Mouse (Mus musculus) spleen, adult 2 months (tissue): ENCODE data around the gene Tollip. TPM values are rescaled to one million over a fixed set of nuclear protein-coding genes. Genes with fewer than 3 reads are reported as not detected.

Experiments
- DNase-seq, 2 experiments: peaks; one replicate each; pipeline versions ENCODE4 v3.0.0 to v3.0.0-alpha.2; 2012 to 2021; ENCODE audit warnings: low spot score in 2 of 2, low read depth in 1 of 2
- H3K27ac ChIP-seq: fragments of 200-500 bp; 2 replicates; pipeline ENCODE4 v1.5.1; 2012; ENCODE audit warnings: low read length, inconsistent platforms; ENCODE audit not compliant: insufficient read depth
- H3K27me3 ChIP-seq: fragments of 200-500 bp; 2 replicates; pipeline ENCODE4 v1.6.1; 2012; ENCODE audit warnings: mild to moderate bottlenecking, moderate library complexity, low read length, inconsistent platforms; ENCODE audit not compliant: control insufficient read depth, insufficient read depth
- H3K36me3 ChIP-seq: fragments of 200-500 bp; 2 replicates; pipeline ENCODE4 v1.6.1; 2012; ENCODE audit warnings: mild to moderate bottlenecking, low read length, inconsistent platforms; ENCODE audit not compliant: control insufficient read depth, insufficient read depth
- H3K4me1 ChIP-seq: fragments of 200-500 bp; 2 replicates; pipeline ENCODE4 v1.6.1; 2011; ENCODE audit warnings: inconsistent platforms; ENCODE audit not compliant: control insufficient read depth, insufficient read depth, insufficient read length
- H3K4me3 ChIP-seq: fragments of 200-500 bp; 2 replicates; pipeline ENCODE4 v1.5.1; 2011; ENCODE audit warnings: mild to moderate bottlenecking, inconsistent platforms; ENCODE audit not compliant: insufficient read depth, insufficient read length; ENCODE audit errors: extremely low read depth
- CTCF ChIP-seq: fragments of 200-500 bp; IDR thresholded peaks from 2 replicates; pipeline ENCODE4 v1.5.1; 2011; ENCODE audit warnings: mild to moderate bottlenecking, inconsistent platforms; ENCODE audit not compliant: insufficient read depth, insufficient read length, insufficient replicate concordance; ENCODE audit errors: extremely low read depth
- POLR2A ChIP-seq: fragments of 200-500 bp; IDR thresholded peaks from 2 replicates; pipeline ENCODE4 v1.6.1; 2011; ENCODE audit warnings: low read depth, low read length, inconsistent platforms
- WGBS: fragments of 180-500 bp; shearing (Covaris S2); methylation state at CpG from one replicate; pipeline ENCODE4 v1.1.7; 2018; 5-methylcytosine and 5-hydroxymethylcytosine counted together
- polyA plus RNA-seq: library from polyadenylated mRNA; depleted of rRNA; stranded (reverse); fragments of >200 nt; gene quantifications from 2 replicates; pipeline ENCODE4 v1.2.3, GENCODE M21; 2012; rRNA removed

Tollip gene
- polyA plus RNA-seq: 40.8 and 49.4 TPM in 2 replicates

DNA sequence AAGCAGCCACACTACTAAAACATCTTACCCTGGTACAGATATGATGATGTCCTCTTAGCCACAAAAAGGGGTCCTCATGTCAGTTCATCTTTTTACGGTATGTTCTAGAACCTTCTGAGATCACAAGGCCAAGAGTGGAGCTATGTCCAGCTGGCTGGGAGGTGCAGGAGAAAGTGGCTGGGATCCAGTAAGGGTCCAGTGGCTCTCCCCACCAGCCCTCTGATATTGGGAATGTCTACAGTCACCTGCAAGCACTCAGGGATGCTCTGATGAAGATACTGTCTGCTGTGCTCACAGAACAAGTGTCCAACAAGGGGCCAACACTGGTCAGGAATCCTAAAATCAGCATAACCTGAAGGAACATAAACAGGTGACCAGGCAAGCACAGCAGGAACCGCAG, at the start of gene Tollip:
TSS of gene Tollip (minus strand) at position 101 of the 400 bp plus-strand sequence.
- no peak within 1 kb of the TSS for H3K4me3 ChIP-seq
- DNase-seq: no peak
- H3K27me3 ChIP-seq: no peaks in the 10 kb centered on the region
- no peak for TF ChIP-seq CTCF
- no peaks in the 10 kb centered on the region for H3K36me3 ChIP-seq
- 89% methylated on average over 2 of the region's 2 CpGs for WGBS
- no peak within 1 kb of the TSS for H3K27ac ChIP-seq
- H3K4me1 ChIP-seq: no peaks in the 10 kb centered on the region

GRCm38 (mm10) chr7:141966281-141966680, 48.0 kb upstream of the Tollip start:
- Histone ChIP-seq H3K27ac (no peak overlapping the region), H3K4me1 (no peaks in the 10 kb centered on the region), H3K4me3 (no peak overlapping the region), H3K36me3 (no peaks in the 10 kb centered on the region), H3K27me3 (no peaks in the 10 kb centered on the region)
- TF ChIP-seq POLR2A: no peak
- TF ChIP-seq CTCF: no peak
- 84% methylated on average over 2 of the region's 2 CpGs for WGBS
- no peak for DNase-seq

GRCm38 (mm10) chr7:141962521-141962920, 44.2 kb upstream of the Tollip start:
- TF ChIP-seq POLR2A: no peak
- TF ChIP-seq CTCF: no peak
- 95% methylated on average over 3 of the region's 3 CpGs for WGBS
- H3K27me3 ChIP-seq: no peaks in the 10 kb centered on the region

DNA sequence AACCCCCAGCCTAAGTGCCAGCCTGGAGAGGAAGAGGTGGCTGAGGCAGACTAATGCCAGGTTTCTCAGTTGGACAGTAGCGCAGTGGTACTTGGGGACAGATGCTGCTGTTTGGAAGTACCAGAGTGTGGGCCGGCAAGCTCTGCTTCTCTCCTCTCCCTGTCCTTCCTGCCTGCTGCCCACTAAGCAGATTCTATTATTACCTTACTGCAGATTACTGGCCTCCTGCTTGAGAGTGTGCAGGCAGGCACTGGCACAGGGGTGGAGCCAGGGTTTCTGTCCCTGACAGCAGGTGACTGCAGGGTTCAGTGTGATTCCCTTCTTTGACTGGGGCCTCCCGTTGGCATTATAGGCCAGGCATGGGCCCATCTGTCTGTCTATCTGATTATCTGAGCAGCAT, 43.2 kb upstream of the Tollip start:
- no peaks in the 10 kb centered on the region for H3K36me3 ChIP-seq
- no peak overlapping the region for H3K4me3 ChIP-seq
- 87% methylated on average over 3 of the region's 3 CpGs for whole genome bisulfite sequencing
- H3K27me3 ChIP-seq: no peaks in the 10 kb centered on the region
- H3K27ac ChIP-seq: no peak overlapping the region
- H3K4me1 ChIP-seq: no peaks in the 10 kb centered on the region
- no peak for TF ChIP-seq CTCF
- no peak for TF ChIP-seq POLR2A
- no peak for DNase-seq

More at GRCm38 (mm10) chr7:141962521-141962920, 44.2 kb upstream of the Tollip start:
- no peak for DNase-seq
- H3K4me1 ChIP-seq: no peaks in the 10 kb centered on the region
- no peak overlapping the region for H3K4me3 ChIP-seq
- no peaks in the 10 kb centered on the region for H3K36me3 ChIP-seq
- no peak overlapping the region for H3K27ac ChIP-seq

DNA sequence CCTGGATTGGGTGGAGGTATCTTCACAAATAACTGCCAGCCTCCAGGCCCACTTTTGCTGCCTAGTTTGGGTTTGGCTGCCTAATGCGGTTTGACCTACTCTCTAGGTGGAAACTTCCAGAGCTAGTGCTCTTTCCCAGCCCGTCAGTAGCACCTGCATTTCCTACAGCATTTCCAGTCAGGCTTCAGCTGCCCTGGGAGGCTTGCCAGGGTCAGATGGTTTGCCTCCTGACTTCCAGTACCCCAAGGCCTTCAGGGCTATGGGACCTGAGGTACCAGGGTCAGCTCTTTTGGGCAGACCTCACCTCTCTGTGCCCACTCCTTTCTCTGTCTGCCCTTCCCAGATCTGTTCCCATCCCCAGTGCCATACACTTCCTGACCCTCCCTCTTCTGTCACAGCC, 42.6 kb upstream of the Tollip start:
- Histone ChIP-seq H3K27ac (no peak overlapping the region), H3K4me3 (no peak overlapping the region), H3K36me3 (no peaks in the 10 kb centered on the region), H3K4me1 (no peaks in the 10 kb centered on the region), H3K27me3 (no peaks in the 10 kb centered on the region)
- no peak for TF ChIP-seq CTCF
- no peak for TF ChIP-seq POLR2A
- no peak for DNase-seq
- 83% methylated on average over 2 of the region's 2 CpGs for WGBS

DNA sequence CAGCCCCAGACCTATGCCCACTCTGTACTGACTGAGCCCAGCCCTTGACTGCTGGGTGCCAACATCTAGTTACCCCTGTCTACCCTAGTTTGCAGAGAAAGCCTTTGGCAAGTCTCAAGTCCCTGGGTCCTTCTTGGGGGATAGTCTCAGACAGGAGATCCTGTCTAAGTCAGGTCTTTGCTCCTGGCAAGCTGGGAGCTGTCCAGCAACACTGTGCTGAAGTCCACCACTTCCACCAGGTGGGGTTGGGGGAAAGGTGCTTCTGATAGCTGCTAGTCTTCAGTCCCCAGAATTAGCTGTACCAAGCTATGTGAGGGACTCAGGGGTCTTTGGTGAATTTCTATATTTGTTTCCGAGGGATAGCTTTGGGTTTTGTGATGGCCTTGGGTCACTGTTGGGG, 40.8 kb upstream of the Tollip start:
- H3K27me3 ChIP-seq: no peaks in the 10 kb centered on the region
- no peak for DNase-seq
- H3K27ac ChIP-seq: no peak overlapping the region
- H3K36me3 ChIP-seq: no peaks in the 10 kb centered on the region
- no peak overlapping the region for H3K4me3 ChIP-seq
- H3K4me1 ChIP-seq: no peaks in the 10 kb centered on the region
- no peak for TF ChIP-seq CTCF
- no peak for TF ChIP-seq POLR2A
- 67% methylated on average over 1 of the region's 1 CpGs for WGBS

DNA sequence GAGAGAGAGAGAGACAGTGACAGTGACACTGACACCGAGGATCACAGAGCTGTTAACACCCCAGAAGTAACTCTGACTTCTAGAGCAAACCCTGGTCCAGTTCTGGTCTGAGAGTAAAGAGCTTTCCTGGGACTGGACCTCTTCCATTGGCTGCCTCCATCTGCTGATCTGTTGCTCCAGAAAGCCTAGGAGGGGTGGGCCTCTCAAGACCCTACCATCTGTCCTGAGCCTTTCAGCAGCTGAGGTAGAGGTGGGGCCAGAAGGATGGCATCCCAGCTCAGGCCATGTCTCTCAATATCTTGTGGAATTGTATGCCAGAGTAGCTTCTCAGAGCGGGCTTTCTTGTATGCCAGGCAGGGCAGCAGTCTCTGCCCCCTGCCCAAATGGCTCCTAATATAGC, 39.9 kb upstream of the Tollip start:
- H3K27ac ChIP-seq: no peak overlapping the region
- no peak overlapping the region for H3K4me3 ChIP-seq
- no peak for DNase-seq
- no peaks in the 10 kb centered on the region for H3K27me3 ChIP-seq
- WGBS: 77% methylated on average over 2 of the region's 2 CpGs
- H3K36me3 ChIP-seq: no peaks in the 10 kb centered on the region
- no peaks in the 10 kb centered on the region for H3K4me1 ChIP-seq
- TF ChIP-seq CTCF (no peak), POLR2A (no peak)
